Mouse (Mus musculus): ENCODE measurements around the gene Prdm11. TPM values are rescaled to one million over a fixed set of nuclear protein-coding genes. Genes with fewer than 3 reads are reported as not detected.

Gene Prdm11
- polyA plus RNA-seq, 1 experiment from 2014 or later: 4.8 TPM

- H3K27me3 ChIP-seq: no peaks in the 10 kb centered on the region
- ChIA-PET POLR2A (interaction anchor here (0.6 kb wide), 1 partner anchor 16 kb away, joined by 3 read pairs; the partner anchor contains the start of gene Prdm11), CTCF (no interaction called here)
- ATAC-seq (peak; percentile 37), DNase-seq (ENCODE audit: low read depth, low spot score) (peak; percentile 34)
- in situ Hi-C loops (cut with MboI; ENCODE audit: low pct_unique_long_range_greater_than_20kb): no loop called here
- no peak for TF ChIP-seq CTCF (IDR thresholded peaks at IDR 0.05)
These were observed 15.9 kb downstream of the Prdm11 start for GRCm38 (mm10) chr2:93030101-93030500.

- CTCF ChIA-PET: no interaction called here
These were observed 16.5 kb downstream of the Prdm11 start for GRCm38 (mm10) chr2:93029267-93030060.

DNA sequence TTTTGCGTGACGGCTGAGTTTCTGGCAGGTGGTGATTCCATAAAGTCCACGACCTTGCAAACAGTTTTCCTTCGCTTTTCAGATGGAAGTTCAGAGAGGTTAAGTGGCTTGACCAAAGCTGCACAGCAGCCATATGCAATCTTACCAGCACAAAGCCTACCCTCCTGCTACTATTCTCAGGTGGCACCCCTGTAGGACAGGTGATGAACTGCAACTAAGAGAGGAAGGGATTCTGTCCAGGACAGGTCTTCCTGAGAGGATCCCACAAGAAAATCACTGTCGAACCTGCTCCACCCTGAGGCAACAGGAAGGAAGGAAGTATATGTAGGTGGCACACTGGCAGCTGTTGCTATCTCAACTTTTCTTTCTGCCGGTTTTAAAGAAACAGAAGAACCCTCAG lies 17.1 kb downstream of the Prdm11 start:
- ChIA-PET POLR2A (no interaction called here), CTCF (interaction anchor here (1.5 kb wide), 1 partner anchor 8 kb away, joined by 3 read pairs; no protein-coding TSS in a partner anchor)
- DNase-seq (ENCODE audit: low read depth, low spot score) (no peak), ATAC-seq (no peak)
- H3K27me3 ChIP-seq: no peaks in the 10 kb centered on the region
- no peak for TF ChIP-seq CTCF (IDR thresholded peaks at IDR 0.05)
- in situ Hi-C loops (cut with MboI; ENCODE audit: low pct_unique_long_range_greater_than_20kb): no loop called here

More at GRCm38 (mm10) chr2:93029267-93030060, 16.5 kb downstream of the Prdm11 start:
- TF ChIP-seq CTCF (IDR thresholded peaks at IDR 0.05): no peak
- in situ Hi-C loops (cut with MboI; ENCODE audit: low pct_unique_long_range_greater_than_20kb): no loop called here
- ATAC-seq (no peak), DNase-seq (ENCODE audit: low read depth, low spot score) (no peak)
- POLR2A ChIA-PET: no interaction called here
- no peaks in the 10 kb centered on the region for H3K27me3 ChIP-seq

- TF ChIP-seq CTCF (IDR thresholded peaks at IDR 0.05): no peak
- DNase-seq (ENCODE audit: low read depth, low spot score) (no peak), ATAC-seq (no peak)
- ChIA-PET CTCF (interaction anchor here (1.5 kb wide), 1 partner anchor 9 kb away, joined by 3 read pairs; no protein-coding TSS in a partner anchor), POLR2A (no interaction called here)
- H3K27me3 ChIP-seq: no peaks in the 10 kb centered on the region
- in situ Hi-C loops (cut with MboI; ENCODE audit: low pct_unique_long_range_greater_than_20kb): no loop called here
These were observed 18.3 kb downstream of the Prdm11 start for GRCm38 (mm10) chr2:93027713-93028112.

GRCm38 (mm10) chr2:93024431-93024830 lies 21.5 kb downstream of the Prdm11 start:
- POLR2A ChIA-PET: no interaction called here
- H3K27me3 ChIP-seq: no peaks in the 10 kb centered on the region
- DNase-seq (ENCODE audit: low read depth, low spot score) (no peak), ATAC-seq (no peak)
- CTCF ChIA-PET: no interaction called here
- TF ChIP-seq CTCF (IDR thresholded peaks at IDR 0.05): no peak
- in situ Hi-C loops (cut with MboI; ENCODE audit: low pct_unique_long_range_greater_than_20kb): no loop called here

- ATAC-seq: no peak
- in situ Hi-C loops (cut with MboI; ENCODE audit: low pct_unique_long_range_greater_than_20kb): no loop called here
- no peak for TF ChIP-seq CTCF (IDR thresholded peaks at IDR 0.05)
- no peak for DNase-seq (ENCODE audit: low read depth, low spot score)
- ChIA-PET CTCF (interaction anchor here (1.3 kb wide), 1 partner anchor 20 kb away, joined by 3 read pairs; no protein-coding TSS in a partner anchor), POLR2A (no interaction called here)
- no peaks in the 10 kb centered on the region for H3K27me3 ChIP-seq
These were observed 27.1 kb downstream of the Prdm11 start for GRCm38 (mm10) chr2:93018854-93019253.

- in situ Hi-C loops (cut with MboI; ENCODE audit: low pct_unique_long_range_greater_than_20kb): no loop called here
- ChIA-PET CTCF (no interaction called here), POLR2A (no interaction called here)
- H3K27me3 ChIP-seq: no peaks in the 10 kb centered on the region
- no peak for TF ChIP-seq CTCF (IDR thresholded peaks at IDR 0.05)
- no peak for ATAC-seq
- DNase-seq (ENCODE audit: low read depth, low spot score): no peak
These were observed 28.8 kb downstream of the Prdm11 start for GRCm38 (mm10) chr2:93017151-93017550.

DNA sequence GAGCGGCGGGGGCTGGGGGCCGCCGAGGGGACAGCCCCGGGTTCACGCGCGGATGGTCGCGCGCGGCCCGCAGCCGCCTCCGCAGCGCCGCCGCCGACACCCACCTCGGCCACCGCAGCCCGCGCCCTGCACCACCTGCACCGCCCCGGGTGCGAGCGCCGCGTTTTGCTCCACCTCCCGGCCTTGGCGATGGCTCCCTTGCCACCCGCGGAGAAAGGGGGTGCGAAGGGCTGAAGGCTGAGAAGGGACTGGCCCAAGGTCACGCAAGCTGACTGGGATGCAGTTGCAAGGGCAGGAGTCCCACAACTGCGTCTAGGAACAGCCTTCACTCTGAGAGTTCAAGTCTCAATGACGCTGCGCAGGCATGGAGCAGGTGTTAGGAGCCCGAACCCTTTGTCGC lies 30.9 kb downstream of the Prdm11 start:
- ATAC-seq (peak; percentile 34), DNase-seq (ENCODE audit: low read depth, low spot score) (no peak)
- in situ Hi-C loops (cut with MboI; ENCODE audit: low pct_unique_long_range_greater_than_20kb): no loop called here
- no peak for TF ChIP-seq CTCF (IDR thresholded peaks at IDR 0.05)
- H3K27me3 ChIP-seq: no peaks in the 10 kb centered on the region
- ChIA-PET CTCF (no interaction called here), POLR2A (no interaction called here)

GRCm38 (mm10) chr2:93014093-93014937 lies 31.7 kb downstream of the Prdm11 start:
- ATAC-seq: peak; percentile 87
- in situ Hi-C loops (cut with MboI; ENCODE audit: low pct_unique_long_range_greater_than_20kb): no loop called here
- no peak for DNase-seq (ENCODE audit: low read depth, low spot score)
- TF ChIP-seq CTCF (IDR thresholded peaks at IDR 0.05): no peak
- ChIA-PET POLR2A (no interaction called here), CTCF (no interaction called here)
- no peaks in the 10 kb centered on the region for H3K27me3 ChIP-seq

- no peak for TF ChIP-seq CTCF (IDR thresholded peaks at IDR 0.05)
- in situ Hi-C loops (cut with MboI; ENCODE audit: low pct_unique_long_range_greater_than_20kb): no loop called here
These were observed 32.4 kb downstream of the Prdm11 start for GRCm38 (mm10) chr2:93013415-93014092.

More at GRCm38 (mm10) chr2:93013415-93014092, 32.4 kb downstream of the Prdm11 start:
- H3K27me3 ChIP-seq: no peaks in the 10 kb centered on the region
- POLR2A ChIA-PET: no interaction called here
- peak; percentile 1 for ATAC-seq
- peak; percentile 15 for DNase-seq (ENCODE audit: low read depth, low spot score)
- CTCF ChIA-PET: no interaction called here

Data from Patski (cell line).